8 mouse cellular contexts compared by ENCODE assay signal in genomic region chr3:101604550-101605223, GRCm38 (mm10). TPM values are rescaled to one million over a fixed set of nuclear protein-coding genes. Genes with fewer than 3 reads are reported as not detected.
DNase-seq lines count a peak whose midpoint lies in the region; ATAC-seq and TF ChIP-seq lines count a peak whose summit lies in the region.

TSS of gene Atp1a1 (minus strand) at chr3:101604684.

- peaks cover 8% of the 10 kb centered on the region for H3K27me3 ChIP-seq in megakaryocyte, embryonic 14.5 days (replicated peaks)

- no peak for TF ChIP-seq CTCF in cortical plate, adult 2 months (IDR thresholded peaks at IDR 0.05; ENCODE audit: extremely low read depth, insufficient read depth, low read length)

- H3K27ac ChIP-seq in cortical plate, adult 2 months (ENCODE audit: insufficient read depth, low read length), result peak within 1 kb of the TSS; percentile 98

- peak; percentile 83 for ATAC-seq in activated CD4-positive, CD25-positive, alpha-beta regulatory T cell, adult 4 months

- H3K9me3 ChIP-seq in megakaryocyte, embryonic 14.5 days, result no peaks in the 10 kb centered on the region

- peak; percentile 94 for TF ChIP-seq POLR2A in cortical plate, adult 2 months (IDR thresholded peaks at IDR 0.05; ENCODE audit: extremely low read depth, insufficient read depth, low read length)

- peaks cover 3% of the 10 kb centered on the region for H3K4me1 ChIP-seq in cortical plate, adult 2 months (ENCODE audit: control insufficient read depth, insufficient read depth, low read length)
- H3K4me1 ChIP-seq in megakaryocyte, embryonic 14.5 days, result peaks cover 58% of the 10 kb centered on the region

- H3K4me3 ChIP-seq in cortical plate, adult 2 months (ENCODE audit: insufficient read depth, low read length), result peak within 1 kb of the TSS; percentile 63
- peak within 1 kb of the TSS; percentile 95 for H3K4me3 ChIP-seq in megakaryocyte, embryonic 14.5 days (replicated peaks)

- H3K36me3 ChIP-seq in megakaryocyte, embryonic 14.5 days (replicated peaks; ENCODE audit: low read length), result no peaks in the 10 kb centered on the region

- peak; percentile 96 for DNase-seq in gastrocnemius, adult 8-10 months (ENCODE audit: low spot score in 2 of 2)
- DNase-seq in hindlimb bud, embryonic 11.5 days (ENCODE audit: extremely low spot score, low read depth, low spot score), result peak; percentile 97
- DNase-seq in left cerebral cortex, adult 8-10 months (ENCODE audit: low spot score in 2 of 2), result peak; percentile 99
- DNase-seq in right cerebral cortex, postnatal 10 days (ENCODE audit: low spot score in 2 of 2), result peak; percentile 99
- peak; percentile 96 for DNase-seq in urinary bladder, postnatal 25 days (ENCODE audit: low spot score)

RNA-seq across cellular contexts. Expression of gene Atp1a1, which starts in this region (rescaled TPM):
- polyA plus RNA-seq in activated CD4-positive, CD25-positive, alpha-beta regulatory T cell, adult 4 months (2017; shearing (Covaris generic)), result 10 to 100 TPM; 15.1 to 17.4 TPM
- polyA plus RNA-seq in cortical plate, adult 2 months (2012; rRNA removed), result 817 and 830 TPM in 2 replicates
- total RNA-seq in gastrocnemius, adult 8-10 months (2022), result 10 to 100 TPM; 75.7 to 99.5 (median 84.9) TPM
- total RNA-seq in left cerebral cortex, adult 8-10 months (2022), result 100 to 1,000 TPM; 805 to 868 (median 852) TPM
- polyA plus RNA-seq in megakaryocyte, embryonic 14.5 days (2012; ENCODE audit: insufficient read depth, low replicate concordance), result 483 and 608 TPM in 2 replicates

Comparison
In these comparisons a context has a peak if more than half of its experiments do, and no peak if none do; other contexts are left out.
1. Peak in every context shown above with its lines: DNase-seq, ATAC-seq, H3K4me3 ChIP-seq and H3K27ac ChIP-seq.
2. RNA of gene Atp1a1 (total RNA-seq): 805 to 868 TPM in left cerebral cortex, adult 8-10 months; 75.7 to 99.5 TPM in gastrocnemius, adult 8-10 months; every median in the first group is over 4 times any median in the second.
3. RNA of gene Atp1a1 (polyA plus RNA-seq): 817 to 830 TPM in cortical plate, adult 2 months and 483 to 608 TPM in megakaryocyte, embryonic 14.5 days; 15.1 to 17.4 TPM in activated CD4-positive, CD25-positive, alpha-beta regulatory T cell, adult 4 months; every median in the first group is over 10 times any median in the second.